Mouse (Mus musculus) kidney, embryonic 14.5 days (tissue): ENCODE data around the gene Cyp2d40. TPM values are rescaled to one million over a fixed set of nuclear protein-coding genes. Genes with fewer than 3 reads are reported as not detected.

Experiments
- ATAC-seq: fragments of 200-750 bp; cut with Nextera tagmentation; 2 replicates; pipeline ENCODE4 v1.8.0; 2017; ENCODE audit warnings: moderate number of reproducible peaks, mild to moderate bottlenecking, moderate TSS enrichment, moderate library complexity; ENCODE audit not compliant: low FRiP score, low TSS enrichment
- H3K27ac ChIP-seq: fragments of 300-500 bp; sonication (generic); 2 replicates; pipeline ENCODE4 v1.5.1; 2014; ENCODE audit warnings: low read depth, mild to moderate bottlenecking, low read length, moderate library complexity, mixed read lengths
- H3K27me3 ChIP-seq: fragments of 300-500 bp; sonication (generic); 2 replicates; pipeline ENCODE4 v1.6.1; 2014; ENCODE audit warnings: mild to moderate bottlenecking, low read length; ENCODE audit not compliant: control insufficient read depth, insufficient read depth
- H3K36me3 ChIP-seq: fragments of 300-500 bp; sonication (generic); 2 replicates; pipeline ENCODE4 v1.6.1; 2014; ENCODE audit warnings: low read length, mixed read lengths; ENCODE audit not compliant: control insufficient read depth, insufficient read depth
- H3K4me1 ChIP-seq: fragments of 300-500 bp; sonication (generic); 2 replicates; pipeline ENCODE4 v1.6.1; 2014; ENCODE audit warnings: low read length, mixed read lengths; ENCODE audit not compliant: control insufficient read depth, insufficient read depth
- H3K4me2 ChIP-seq: fragments of 300-500 bp; sonication (generic); replicated peaks from 2 replicates; pipeline ENCODE4 v1.6.1; 2014; ENCODE audit warnings: low read depth, mild to moderate bottlenecking, low read length
- H3K4me3 ChIP-seq: fragments of 300-500 bp; sonication (generic); 2 replicates; pipeline ENCODE4 v1.5.1; 2014; ENCODE audit warnings: mild to moderate bottlenecking, low read length
- H3K9ac ChIP-seq: fragments of 300-500 bp; sonication (generic); 2 replicates; pipeline ENCODE4 v1.6.1; 2014; ENCODE audit warnings: low read depth, mild to moderate bottlenecking, low read length, moderate library complexity
- H3K9me3 ChIP-seq: fragments of 300-500 bp; sonication (generic); 2 replicates; pipeline ENCODE4 v1.6.1; 2016; ENCODE audit warnings: low read length; ENCODE audit not compliant: control insufficient read depth
- WGBS: fragments of 180-500 bp; shearing (Covaris S2); extraction: QIAGEN DNeasy Blood & Tissue Kit; methylation state at CpG from one replicate; pipeline ENCODE4 v1.1.7; 2014; 5-methylcytosine and 5-hydroxymethylcytosine counted together
- polyA plus RNA-seq: library from polyadenylated mRNA; unstranded; fragments of >200 nt; fragmentation: Nextera tagmentation; extraction: Ambion mirVana; gene quantifications from 2 replicates; pipeline ENCODE4 v1.2.1, GENCODE M21; 2014

Cyp2d40 gene
- not detected in 2 replicates for polyA plus RNA-seq

- WGBS = 92% methylated on average over 9 of the region's 9 CpGs
- no peaks in the 10 kb centered on the region for H3K27me3 ChIP-seq
- no peaks in the 10 kb centered on the region for H3K36me3 ChIP-seq
- no peaks in the 10 kb centered on the region for H3K9me3 ChIP-seq
- H3K4me2 ChIP-seq = no peak within 1 kb of the TSS
- no peak within 1 kb of the TSS for H3K4me3 ChIP-seq
- no peak within 1 kb of the TSS for H3K27ac ChIP-seq
- no peak for ATAC-seq
- no peak within 1 kb of the TSS for H3K9ac ChIP-seq
- H3K4me1 ChIP-seq = no peaks in the 10 kb centered on the region
These were observed at the start of gene Cyp2d40 for GRCm38 (mm10) chr15:82763631-82764420. Gene Cyp2d40 (minus strand): TSS chr15:82764183.

DNA sequence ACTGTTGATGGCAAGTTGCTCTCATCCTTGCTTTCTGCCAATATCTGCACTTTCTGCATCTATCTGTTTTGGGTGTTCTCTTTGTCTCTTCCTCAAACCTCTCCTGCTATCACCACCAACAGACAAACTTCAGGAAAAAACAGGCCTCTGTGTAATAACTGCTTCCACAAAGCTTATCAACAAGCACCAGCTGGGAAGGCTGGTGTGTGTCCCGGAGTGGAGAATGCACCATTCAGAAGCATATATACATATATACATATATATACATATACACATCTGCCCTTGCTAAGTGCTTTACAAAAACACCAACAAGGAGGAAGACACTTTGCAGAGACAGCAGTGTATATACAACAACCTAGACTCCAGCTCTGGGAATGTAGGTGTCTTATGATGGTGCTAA, 46.6 kb upstream of the Cyp2d40 start:
- Histone ChIP-seq H3K27ac (no peak overlapping the region), H3K36me3 (peaks cover 22% of the 10 kb centered on the region; the same call in 1 of the 2 replicates), H3K4me2 (no peak overlapping the region), H3K4me3 (no peak overlapping the region), H3K27me3 (no peaks in the 10 kb centered on the region), H3K9me3 (no peaks in the 10 kb centered on the region), H3K9ac (no peak overlapping the region), H3K4me1 (no peaks in the 10 kb centered on the region)
- ATAC-seq = no peak
- WGBS = 91% methylated on average over 1 of the region's 1 CpGs

- H3K27me3 ChIP-seq = no peaks in the 10 kb centered on the region
- H3K27ac ChIP-seq = no peak overlapping the region
- 84% methylated on average over 6 of the region's 6 CpGs for WGBS
- no peaks in the 10 kb centered on the region for H3K4me1 ChIP-seq
- H3K4me2 ChIP-seq = no peak overlapping the region
- no peak overlapping the region for H3K4me3 ChIP-seq
- H3K36me3 ChIP-seq = peaks cover 22% of the 10 kb centered on the region; the same call in 1 of the 2 replicates
- H3K9me3 ChIP-seq = no peaks in the 10 kb centered on the region
- no peak for ATAC-seq
- H3K9ac ChIP-seq = no peak overlapping the region
These were observed 45.5 kb upstream of the Cyp2d40 start for GRCm38 (mm10) chr15:82809511-82809910.

DNA sequence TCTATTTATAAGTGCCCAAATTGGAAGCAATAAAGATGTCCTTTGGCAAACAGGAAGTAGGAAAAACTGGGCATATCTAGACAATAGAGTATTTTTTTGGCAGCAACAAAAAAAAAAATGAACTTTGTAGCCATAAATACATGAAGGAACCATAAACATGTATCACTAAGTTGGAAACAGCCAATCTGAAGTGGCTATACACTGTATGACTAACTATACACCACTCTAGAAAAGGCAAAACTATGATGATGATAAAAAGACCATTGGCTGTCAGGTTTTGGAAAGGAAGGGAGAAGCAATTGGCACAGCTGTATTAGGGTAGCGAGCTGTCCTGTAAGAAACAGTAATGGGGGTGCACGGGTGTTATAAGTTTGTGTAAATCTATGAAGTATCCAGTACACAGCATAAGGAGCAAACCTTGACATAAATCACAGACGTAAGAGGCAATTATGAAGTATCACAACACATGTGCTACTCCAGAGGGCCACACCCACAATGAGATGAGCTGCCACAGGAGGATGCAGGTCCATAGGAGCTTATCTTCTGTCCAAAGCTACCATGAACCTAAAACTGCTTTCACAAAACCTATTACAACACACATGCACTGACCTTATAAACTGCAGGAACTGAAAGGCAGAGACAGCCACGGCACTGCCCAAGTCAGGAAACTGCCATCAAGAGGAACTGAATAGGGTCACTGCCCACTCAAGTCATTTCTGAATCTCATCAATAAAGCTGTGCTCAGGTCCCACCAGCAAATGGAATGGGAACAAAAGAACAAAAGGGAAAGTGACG, 43.2 kb upstream of the Cyp2d40 start:
- Histone ChIP-seq H3K4me2 (no peak overlapping the region), H3K9me3 (no peaks in the 10 kb centered on the region), H3K4me3 (no peak overlapping the region), H3K36me3 (peaks cover 16% of the 10 kb centered on the region; the same call in 1 of the 2 replicates), H3K4me1 (no peaks in the 10 kb centered on the region), H3K27ac (no peak overlapping the region), H3K27me3 (no peaks in the 10 kb centered on the region), H3K9ac (no peak overlapping the region)
- ATAC-seq = no peak
- WGBS = 71% methylated on average over 5 of the region's 5 CpGs

- Histone ChIP-seq H3K4me3 (no peak overlapping the region), H3K27me3 (no peaks in the 10 kb centered on the region), H3K36me3 (peaks cover 5% of the 10 kb centered on the region; the same call in 1 of the 2 replicates), H3K9ac (no peak overlapping the region), H3K4me1 (no peaks in the 10 kb centered on the region), H3K9me3 (no peaks in the 10 kb centered on the region), H3K4me2 (no peak overlapping the region), H3K27ac (no peak overlapping the region)
- 75% methylated on average over 5 of the region's 5 CpGs for WGBS
- no peak for ATAC-seq
These were observed 41.0 kb upstream of the Cyp2d40 start for GRCm38 (mm10) chr15:82804708-82805639.

GRCm38 (mm10) chr15:82795936-82796440, 32.0 kb upstream of the Cyp2d40 start:
- no peak overlapping the region for H3K9ac ChIP-seq
- H3K9me3 ChIP-seq = no peaks in the 10 kb centered on the region
- no peak for ATAC-seq
- no peaks in the 10 kb centered on the region for H3K4me1 ChIP-seq
- H3K36me3 ChIP-seq = no peaks in the 10 kb centered on the region
- no peak overlapping the region for H3K4me2 ChIP-seq
- no peak overlapping the region for H3K4me3 ChIP-seq
- H3K27ac ChIP-seq = no peak overlapping the region
- no peaks in the 10 kb centered on the region for H3K27me3 ChIP-seq
- WGBS = 82% methylated on average over 3 of the region's 3 CpGs

GRCm38 (mm10) chr15:82794277-82794676, 30.3 kb upstream of the Cyp2d40 start, which contains the start of gene Cyp2d26:
Gene Cyp2d26 (minus strand): TSS chr15:82794294.
- ATAC-seq = no peak
- Histone ChIP-seq H3K4me3 (no peak within 1 kb of the TSS), H3K27ac (no peak within 1 kb of the TSS), H3K4me2 (no peak within 1 kb of the TSS), H3K36me3 (no peaks in the 10 kb centered on the region), H3K9me3 (no peaks in the 10 kb centered on the region), H3K9ac (no peak within 1 kb of the TSS), H3K27me3 (no peaks in the 10 kb centered on the region), H3K4me1 (no peaks in the 10 kb centered on the region)
- WGBS = 79% methylated on average over 5 of the region's 5 CpGs

- no peak for ATAC-seq
- no peak overlapping the region for H3K4me3 ChIP-seq
- no peaks in the 10 kb centered on the region for H3K4me1 ChIP-seq
- no peaks in the 10 kb centered on the region for H3K9me3 ChIP-seq
- no peak overlapping the region for H3K27ac ChIP-seq
- no peaks in the 10 kb centered on the region for H3K36me3 ChIP-seq
- no peaks in the 10 kb centered on the region for H3K27me3 ChIP-seq
- 77% methylated on average over 6 of the region's 6 CpGs for WGBS
- no peak overlapping the region for H3K9ac ChIP-seq
- no peak overlapping the region for H3K4me2 ChIP-seq
These were observed 29.9 kb upstream of the Cyp2d40 start for GRCm38 (mm10) chr15:82793868-82794267.
